Mouse (Mus musculus) embryonic facial prominence, embryonic 14.5 days (tissue): ENCODE measurements around the gene Chd2. TPM values are rescaled to one million over a fixed set of nuclear protein-coding genes. Genes with fewer than 3 reads are reported as not detected.

Source experiments
- ATAC-seq: fragments of 200-750 bp; cut with Nextera tagmentation; 2 replicates; pipeline ENCODE4 v1.8.0; 2017; ENCODE audit warnings: low read depth, moderate number of reproducible peaks, moderate TSS enrichment
- DNase-seq: peaks from one replicate; pipeline ENCODE4 v3.0.0-alpha.2; 2015; ENCODE audit warnings: low spot score
- H3K27ac ChIP-seq: fragments of 300-500 bp; sonication (generic); replicated peaks from 2 replicates; pipeline ENCODE4 v1.5.1; 2014; ENCODE audit warnings: low read depth, mild to moderate bottlenecking, low read length, moderate library complexity
- H3K27me3 ChIP-seq: fragments of 300-500 bp; sonication (generic); replicated peaks from 2 replicates; pipeline ENCODE4 v1.6.1; 2014; ENCODE audit warnings: low read length; ENCODE audit not compliant: control insufficient read depth, insufficient read depth
- H3K36me3 ChIP-seq: fragments of 300-500 bp; sonication (generic); 2 replicates; pipeline ENCODE4 v1.6.1; 2014; ENCODE audit warnings: low read length, mixed read lengths; ENCODE audit not compliant: control insufficient read depth, insufficient read depth
- H3K4me1 ChIP-seq: fragments of 300-500 bp; sonication (generic); 2 replicates; pipeline ENCODE4 v1.6.1; 2014; ENCODE audit warnings: antibody characterized with exemption, low read length; ENCODE audit not compliant: control insufficient read depth, insufficient read depth
- H3K4me2 ChIP-seq: fragments of 300-500 bp; sonication (generic); 2 replicates; pipeline ENCODE4 v1.6.1; 2014; ENCODE audit warnings: low read depth, mild to moderate bottlenecking, low read length, moderate library complexity, mixed read lengths
- H3K4me3 ChIP-seq: fragments of 300-500 bp; sonication (generic); 2 replicates; pipeline ENCODE4 v1.5.1; 2014; ENCODE audit warnings: low read depth, mild to moderate bottlenecking, low read length
- H3K9ac ChIP-seq: fragments of 300-500 bp; sonication (generic); 2 replicates; pipeline ENCODE4 v1.6.1; 2014; ENCODE audit warnings: low read depth, mild to moderate bottlenecking, low read length, moderate library complexity, mixed read lengths
- H3K9me3 ChIP-seq: fragments of 300-500 bp; sonication (generic); 2 replicates; pipeline ENCODE4 v1.6.1; 2016; ENCODE audit warnings: low read length; ENCODE audit not compliant: control insufficient read depth
- WGBS: fragments of 180-500 bp; shearing (Covaris S2); extraction: QIAGEN DNeasy Blood & Tissue Kit; methylation state at CpG from one replicate; pipeline ENCODE4 v1.1.7; 2014; 5-methylcytosine and 5-hydroxymethylcytosine counted together
- polyA plus RNA-seq: library from polyadenylated mRNA; unstranded; fragments of >200 nt; fragmentation: Nextera tagmentation; extraction: Ambion mirVana; gene quantifications from 2 replicates; pipeline ENCODE4 v1.2.1, GENCODE M21; 2014

Gene Chd2
- polyA plus RNA-seq, 1 experiment from 2014 or later = 39.5 TPM

- Histone ChIP-seq H3K9me3 (no peaks in the 10 kb centered on the region), H3K27me3 (no peaks in the 10 kb centered on the region), H3K4me2 (peak overlapping the region; percentile 84), H3K4me3 (peak overlapping the region; percentile 51), H3K4me1 (peaks cover 25% of the 10 kb centered on the region), H3K27ac (peak overlapping the region; percentile 98), H3K9ac (peak overlapping the region; percentile 79), H3K36me3 (peaks cover 20% of the 10 kb centered on the region)
- 10% methylated on average over 4 of the region's 4 CpGs for WGBS
- DNase-seq (no peak), ATAC-seq (no peak)
These were observed 3.1 kb downstream of the Chd2 start for GRCm38 (mm10) chr7:73538424-73539079.

- no peaks in the 10 kb centered on the region for H3K27me3 ChIP-seq
- H3K9ac ChIP-seq = peak overlapping the region; percentile 79
- H3K36me3 ChIP-seq = peaks cover 14% of the 10 kb centered on the region; the same call in 1 of the 2 replicates
- peak overlapping the region; percentile 84 for H3K4me2 ChIP-seq
- peak overlapping the region; percentile 98 for H3K27ac ChIP-seq
- DNase-seq = peak; percentile 99
- peak overlapping the region; percentile 51 for H3K4me3 ChIP-seq
- peak; percentile 98 for ATAC-seq
- no peaks in the 10 kb centered on the region for H3K9me3 ChIP-seq
- H3K4me1 ChIP-seq = peaks cover 29% of the 10 kb centered on the region
- 0% methylated on average over 32 of the region's 46 CpGs for WGBS
These were observed 3.8 kb downstream of the Chd2 start for GRCm38 (mm10) chr7:73537634-73538423.

DNA sequence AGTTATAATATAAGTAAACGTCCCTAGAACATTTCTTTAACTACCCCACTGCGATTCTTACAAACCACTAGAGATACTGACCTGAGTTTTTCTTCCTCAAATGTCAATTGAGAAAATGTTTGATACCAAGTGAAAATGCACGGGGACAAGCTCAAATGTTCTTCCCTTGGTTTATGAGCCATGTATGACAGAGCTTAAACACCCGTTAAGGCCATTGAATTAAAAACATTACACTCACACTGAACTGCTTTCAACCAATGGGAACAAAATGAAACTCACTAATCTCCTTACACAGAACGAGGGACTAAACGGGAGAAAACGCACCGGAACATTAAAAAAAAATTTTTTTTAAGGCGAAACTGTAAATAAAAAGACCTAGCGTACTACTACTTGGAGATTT, 4.4 kb downstream of the Chd2 start:
- WGBS = 16% methylated on average over 10 of the region's 10 CpGs

DNA sequence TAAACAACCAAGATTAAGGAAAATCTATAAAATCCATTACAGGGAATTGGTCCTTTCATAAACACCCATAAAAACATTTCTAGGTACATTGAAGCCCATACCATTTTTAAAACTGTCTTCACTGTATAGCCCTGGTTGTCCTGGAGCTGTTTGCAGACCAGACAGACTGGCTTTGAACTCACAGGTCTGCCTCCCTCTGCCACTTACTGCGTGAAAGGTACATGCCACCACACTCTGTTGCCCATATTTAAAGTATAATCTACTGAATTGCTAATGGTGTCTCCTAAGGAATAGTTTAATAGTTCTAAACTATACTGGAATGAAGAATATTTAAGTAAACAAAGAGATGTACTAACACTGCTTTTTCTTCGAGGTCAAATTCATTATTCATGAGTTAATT, 5.1 kb downstream of the Chd2 start:
- Histone ChIP-seq H3K4me2 (peak overlapping the region; percentile 84), H3K4me3 (peak overlapping the region; percentile 51), H3K36me3 (peaks cover 10% of the 10 kb centered on the region; the same call in 1 of the 2 replicates), H3K9ac (peak overlapping the region; percentile 73; the same call in 1 of the 2 replicates), H3K27me3 (no peaks in the 10 kb centered on the region), H3K9me3 (no peaks in the 10 kb centered on the region), H3K4me1 (peaks cover 29% of the 10 kb centered on the region), H3K27ac (peak overlapping the region; percentile 90)
- DNase-seq (no peak), ATAC-seq (no peak)
- WGBS = 72% methylated on average over 2 of the region's 2 CpGs

More for the DNA sequence above, 4.4 kb downstream of the Chd2 start:
- Histone ChIP-seq H3K27me3 (no peaks in the 10 kb centered on the region), H3K4me1 (peaks cover 29% of the 10 kb centered on the region), H3K9me3 (no peaks in the 10 kb centered on the region), H3K9ac (peak overlapping the region; percentile 73), H3K4me2 (peak overlapping the region; percentile 84), H3K4me3 (peak overlapping the region; percentile 51), H3K36me3 (peaks cover 10% of the 10 kb centered on the region; the same call in 1 of the 2 replicates), H3K27ac (peak overlapping the region; percentile 90)
- DNase-seq = no peak
- ATAC-seq = no peak

- H3K27me3 ChIP-seq = no peaks in the 10 kb centered on the region
- ATAC-seq = no peak
- H3K27ac ChIP-seq = 0 out of 2 replicates have a peak overlapping the region, but pooled peaks have one; percentile 23
- no peak for DNase-seq
- H3K4me1 ChIP-seq = peaks cover 29% of the 10 kb centered on the region
- no peak overlapping the region for H3K4me2 ChIP-seq
- peaks cover 10% of the 10 kb centered on the region; the same call in 1 of the 2 replicates for H3K36me3 ChIP-seq
- H3K4me3 ChIP-seq = no peak overlapping the region
- no peak overlapping the region for H3K9ac ChIP-seq
- WGBS = 57% methylated on average over 4 of the region's 4 CpGs
- no peaks in the 10 kb centered on the region for H3K9me3 ChIP-seq
These were observed 5.8 kb downstream of the Chd2 start for GRCm38 (mm10) chr7:73535861-73536200.

GRCm38 (mm10) chr7:73534937-73535860, 6.4 kb downstream of the Chd2 start:
- DNase-seq = no peak
- H3K9me3 ChIP-seq = no peaks in the 10 kb centered on the region
- peaks cover 29% of the 10 kb centered on the region for H3K4me1 ChIP-seq
- peak overlapping the region; percentile 48; the same call in 1 of the 2 replicates for H3K27ac ChIP-seq
- H3K27me3 ChIP-seq = no peaks in the 10 kb centered on the region
- H3K4me2 ChIP-seq = no peak overlapping the region
- WGBS = 65% methylated on average over 2 of the region's 2 CpGs
- peaks cover 11% of the 10 kb centered on the region for H3K36me3 ChIP-seq
- no peak for ATAC-seq
- H3K4me3 ChIP-seq = no peak overlapping the region
- no peak overlapping the region for H3K9ac ChIP-seq

GRCm38 (mm10) chr7:73533457-73533856, 8.2 kb downstream of the Chd2 start:
- H3K27me3 ChIP-seq = no peaks in the 10 kb centered on the region
- no peak for DNase-seq
- H3K9ac ChIP-seq = peak overlapping the region; percentile 32; the same call in 1 of the 2 replicates
- peaks cover 29% of the 10 kb centered on the region for H3K4me1 ChIP-seq
- no peak overlapping the region for H3K4me3 ChIP-seq
- H3K9me3 ChIP-seq = no peaks in the 10 kb centered on the region
- H3K4me2 ChIP-seq = no peak overlapping the region
- ATAC-seq = no peak
- peak overlapping the region; percentile 69; the same call in 1 of the 2 replicates for H3K27ac ChIP-seq
- peaks cover 27% of the 10 kb centered on the region for H3K36me3 ChIP-seq
- 38% methylated on average over 2 of the region's 2 CpGs for WGBS

- ATAC-seq = no peak
- 59% methylated on average over 3 of the region's 3 CpGs for WGBS
- Histone ChIP-seq H3K4me1 (peaks cover 29% of the 10 kb centered on the region), H3K9ac (peak overlapping the region; percentile 32), H3K4me2 (no peak overlapping the region), H3K9me3 (no peaks in the 10 kb centered on the region), H3K27me3 (no peaks in the 10 kb centered on the region), H3K27ac (peak overlapping the region; percentile 69), H3K36me3 (peaks cover 30% of the 10 kb centered on the region), H3K4me3 (no peak overlapping the region)
- DNase-seq = no peak
These were observed 8.7 kb downstream of the Chd2 start for GRCm38 (mm10) chr7:73532916-73533315.
